Comparison of ENCODE assay signal across 11 mouse cellular contexts in genomic region chr8:121674524-121674923, GRCm38 (mm10). TPM values are rescaled to one million over a fixed set of nuclear protein-coding genes. Genes with fewer than 3 reads are reported as not detected.
DNase-seq lines count a peak whose midpoint lies in the region; ATAC-seq and TF ChIP-seq lines count a peak whose summit lies in the region.
"Had no signal": no experiment of that assay in that cellular context is flagged by ENCODE, and none has a peak within 500 bp of the region (broad histone marks: within the 10 kb centered on the region; RNA-seq: fewer than 3 reads in every experiment).

No protein-coding gene starts in this region.

- ATAC-seq in hindbrain, postnatal 0 days: no peak
- ATAC-seq in hindbrain, embryonic 11.5 days (ENCODE audit: low FRiP score): no peak
- no peak for ATAC-seq in lung, embryonic 14.5 days (ENCODE audit: insufficient read depth)
- no peak for ATAC-seq in lung, postnatal 0 days

- H3K4me3 ChIP-seq in hindbrain, postnatal 0 days (ENCODE audit: low read length): no peak overlapping the region
- no peak overlapping the region for H3K4me3 ChIP-seq in hindbrain, embryonic 11.5 days (ENCODE audit: low read depth, low read length)
- H3K4me3 ChIP-seq in lung, embryonic 14.5 days (ENCODE audit: low read depth, low read length): no peak overlapping the region
- no peak overlapping the region for H3K4me3 ChIP-seq in MEL (ENCODE audit: control insufficient read depth in 1 of 2, insufficient read depth in 1 of 2, low read depth in 2 of 2, low read length in 2 of 2)
- H3K4me3 ChIP-seq in lung, postnatal 0 days (ENCODE audit: low read depth, low read length): no peak overlapping the region

- 62% methylated on average over 5 of the region's 5 CpGs for WGBS in hindbrain, postnatal 0 days
- 64% methylated on average over 5 of the region's 5 CpGs for WGBS in hindbrain, embryonic 11.5 days
- 49% methylated on average over 5 of the region's 5 CpGs for WGBS in lung, embryonic 14.5 days
- 54% methylated on average over 5 of the region's 5 CpGs for WGBS in lung, postnatal 0 days

- H3K4me2 ChIP-seq in hindbrain, postnatal 0 days (ENCODE audit: low read depth, low read length): no peak overlapping the region
- H3K4me2 ChIP-seq in hindbrain, embryonic 11.5 days (replicated peaks; ENCODE audit: low read depth, low read length): no peak overlapping the region
- no peak overlapping the region for H3K4me2 ChIP-seq in lung, embryonic 14.5 days
- no peak overlapping the region for H3K4me2 ChIP-seq in lung, postnatal 0 days (replicated peaks; ENCODE audit: low read depth, low read length)

- H3K9me3 ChIP-seq in hindbrain, postnatal 0 days (ENCODE audit: low read length): no peaks in the 10 kb centered on the region
- no peaks in the 10 kb centered on the region for H3K9me3 ChIP-seq in hindbrain, embryonic 11.5 days (ENCODE audit: control insufficient read depth, low read length)
- no peaks in the 10 kb centered on the region for H3K9me3 ChIP-seq in lung, embryonic 14.5 days (ENCODE audit: low read depth, low read length)
- H3K9me3 ChIP-seq in MEL (replicated peaks; ENCODE audit: insufficient read depth, low read length): no peaks in the 10 kb centered on the region
- H3K9me3 ChIP-seq in lung, postnatal 0 days (ENCODE audit: low read length): no peaks in the 10 kb centered on the region

- H3K4me1 ChIP-seq in hindbrain, postnatal 0 days (ENCODE audit: insufficient read depth, low read length): no peaks in the 10 kb centered on the region
- H3K4me1 ChIP-seq in hindbrain, embryonic 11.5 days (replicated peaks; ENCODE audit: control insufficient read depth, insufficient read depth, low read length): no peaks in the 10 kb centered on the region
- H3K4me1 ChIP-seq in lung, embryonic 14.5 days (ENCODE audit: insufficient read depth): peaks cover 3% of the 10 kb centered on the region; the same call in 1 of the 2 replicates
- H3K4me1 ChIP-seq in MEL (ENCODE audit: control insufficient read depth in 1 of 2, insufficient read depth in 2 of 2, low read length in 2 of 2): no peaks in the 10 kb centered on the region
- H3K4me1 ChIP-seq in lung, postnatal 0 days (ENCODE audit: insufficient read depth, low read depth, low read length): no peaks in the 10 kb centered on the region

- peak; percentile 61 for TF ChIP-seq CTCF in hindbrain, postnatal 0 days (IDR thresholded peaks at IDR 0.05; ENCODE audit: low read depth)
- peak; percentile 59 for TF ChIP-seq CTCF in lung, embryonic 14.5 days (IDR thresholded peaks at IDR 0.05; ENCODE audit: low read depth)
- peak in 2 of 3 experiments; percentile 17 to 46; a peak in 3 of 6 replicates for TF ChIP-seq CTCF in MEL (IDR thresholded peaks at IDR 0.05 in 2 of 3, conservative IDR thresholded peaks at IDR 0.05 in 1 of 3; ENCODE audit: control insufficient read depth in 1 of 3, insufficient read depth in 1 of 3, low read depth in 2 of 3, low read length in 3 of 3, poor library complexity in 1 of 3, severe bottlenecking in 1 of 3)
- TF ChIP-seq CTCF in lung, postnatal 0 days (IDR thresholded peaks at IDR 0.05): peak; percentile 73

- TF ChIP-seq RAD21 in MEL (IDR thresholded peaks at IDR 0.05; ENCODE audit: low read depth, low read length): no peak

- TF ChIP-seq POLR2A in MEL (IDR thresholded peaks at IDR 0.05; ENCODE audit: control insufficient read depth in 1 of 2, insufficient read depth in 1 of 2, low read depth in 1 of 2, low read length in 2 of 2, poor library complexity in 1 of 2): no peak

- H3K36me3 ChIP-seq in hindbrain, postnatal 0 days (ENCODE audit: insufficient read depth, low read length): no peaks in the 10 kb centered on the region
- H3K36me3 ChIP-seq in hindbrain, embryonic 11.5 days (ENCODE audit: control insufficient read depth, insufficient read depth, low read length): no peaks in the 10 kb centered on the region
- H3K36me3 ChIP-seq in lung, embryonic 14.5 days (ENCODE audit: insufficient read depth): no peaks in the 10 kb centered on the region
- no peaks in the 10 kb centered on the region for H3K36me3 ChIP-seq in MEL (ENCODE audit: control insufficient read depth in 1 of 2, insufficient read depth in 2 of 2, low read length in 2 of 2)
- no peaks in the 10 kb centered on the region for H3K36me3 ChIP-seq in lung, postnatal 0 days (ENCODE audit: insufficient read depth, low read length)
- H3K36me3 ChIP-seq: G1E had no signal

- no peak for TF ChIP-seq EP300 in MEL (IDR thresholded peaks at IDR 0.05; ENCODE audit: low read depth in 1 of 2, low read length in 2 of 2)
- TF ChIP-seq EP300 in lung, postnatal 0 days (IDR thresholded peaks at IDR 0.05): no peak

- peak; percentile 18 for DNase-seq in hindbrain, postnatal 0 days (ENCODE audit: low spot score)
- no peak for DNase-seq in hindbrain, embryonic 11.5 days (ENCODE audit: low spot score)
- DNase-seq in lung, embryonic 14.5 days: peak; percentile 37
- DNase-seq in lung, adult 18-20 months: no peak
- DNase-seq in MEL (ENCODE audit: low read depth, low spot score): no peak
- DNase-seq in lung, postnatal 0 days (ENCODE audit: low spot score): no peak
- no peak for DNase-seq in thymus, postnatal 25 days
- no peak for DNase-seq in urinary bladder, postnatal 4 days (ENCODE audit: low spot score in 2 of 2)
- DNase-seq: heart, postnatal 4 days had no signal

- no peak overlapping the region for H3K9ac ChIP-seq in hindbrain, postnatal 0 days (replicated peaks; ENCODE audit: low read length)
- H3K9ac ChIP-seq in hindbrain, embryonic 11.5 days (ENCODE audit: low read depth, low read length): no peak overlapping the region
- H3K9ac ChIP-seq in lung, embryonic 14.5 days: no peak overlapping the region
- H3K9ac ChIP-seq in MEL (ENCODE audit: control insufficient read depth, low read depth, low read length, poor library complexity, severe bottlenecking): no peak overlapping the region
- no peak overlapping the region for H3K9ac ChIP-seq in lung, postnatal 0 days (replicated peaks; ENCODE audit: low read depth)

- H3K27ac ChIP-seq in hindbrain, postnatal 0 days: no peak overlapping the region
- no peak overlapping the region for H3K27ac ChIP-seq in hindbrain, embryonic 11.5 days (ENCODE audit: low read depth, low read length)
- H3K27ac ChIP-seq in lung, embryonic 14.5 days (ENCODE audit: low read depth): no peak overlapping the region
- no peak overlapping the region for H3K27ac ChIP-seq in MEL (ENCODE audit: control insufficient read depth, low read depth, low read length)
- H3K27ac ChIP-seq in lung, postnatal 0 days (ENCODE audit: low read length): no peak overlapping the region

- H3K27me3 ChIP-seq in hindbrain, postnatal 0 days (ENCODE audit: insufficient read depth, low read length): no peaks in the 10 kb centered on the region
- H3K27me3 ChIP-seq in hindbrain, embryonic 11.5 days (ENCODE audit: control insufficient read depth, insufficient read depth, low read length): no peaks in the 10 kb centered on the region
- no peaks in the 10 kb centered on the region for H3K27me3 ChIP-seq in lung, embryonic 14.5 days (ENCODE audit: insufficient read depth, low read length)
- H3K27me3 ChIP-seq in MEL (ENCODE audit: control insufficient read depth in 1 of 2, insufficient read depth in 2 of 2, low read length in 2 of 2): no peaks in the 10 kb centered on the region; a peak in 1 of 4 replicates
- H3K27me3 ChIP-seq in lung, postnatal 0 days (replicated peaks; ENCODE audit: insufficient read depth, low read length): no peaks in the 10 kb centered on the region

- H3K79me2 ChIP-seq in MEL (ENCODE audit: control insufficient read depth, insufficient read depth, low read length, poor library complexity): no peaks in the 10 kb centered on the region

TF ChIP-seq in MEL, 35 proteins besides CTCF, POLR2A, EP300 and RAD21:
- TF ChIP-seq POLR2AphosphoS2 (IDR thresholded peaks at IDR 0.05; ENCODE audit: low read length) (no peak), MAFK (IDR thresholded peaks at IDR 0.05; ENCODE audit: borderline replicate concordance, low read depth, low read length) (no peak), USF2 (IDR thresholded peaks at IDR 0.05; ENCODE audit: borderline replicate concordance in 1 of 2, insufficient read depth in 1 of 2, low read depth in 1 of 2, low read length in 2 of 2) (no peak), TBP (IDR thresholded peaks at IDR 0.05; ENCODE audit: low read depth, low read length) (no peak), USF1 (IDR thresholded peaks at IDR 0.05; ENCODE audit: low read depth, low read length) (no peak), ELF1 (IDR thresholded peaks at IDR 0.05; ENCODE audit: low read depth, low read length) (no peak), NELFE (IDR thresholded peaks at IDR 0.05; ENCODE audit: low read depth, low read length) (no peak), BHLHE40 (IDR thresholded peaks at IDR 0.05; ENCODE audit: borderline replicate concordance, low read depth, low read length) (no peak), MAX (IDR thresholded peaks at IDR 0.05; ENCODE audit: low read length) (no peak), ZKSCAN1 (IDR thresholded peaks at IDR 0.05; ENCODE audit: low read depth, low read length) (no peak), ZMIZ1 (IDR thresholded peaks at IDR 0.05; ENCODE audit: low read depth, low read length) (no peak), ETS1 (IDR thresholded peaks at IDR 0.05; ENCODE audit: low read depth, low read length) (no peak)

RNA-seq across cellular contexts. Expression of gene Zcchc14, which starts 21.8 kb away (rescaled TPM):
- 66.4 and 66.5 TPM in 2 replicates for total RNA-seq in hindbrain, postnatal 0 days (2014; rRNA removed)
- polyA plus RNA-seq in hindbrain, postnatal 0 days (2015; fragmentation: Nextera tagmentation; extraction: Ambion mirVana): 13.9 and 14.3 TPM in 2 replicates
- 25.8 and 30.4 TPM in 2 replicates for polyA plus RNA-seq in hindbrain, embryonic 11.5 days (2014; fragmentation: Nextera tagmentation; extraction: Ambion mirVana)
- 23.0 and 25.0 TPM in 2 replicates for polyA plus RNA-seq in lung, embryonic 14.5 days (2014; fragmentation: Nextera tagmentation; extraction: Ambion mirVana)
- total RNA-seq in MEL (2012; rRNA removed): 0.04 TPM in 1 of 2 replicates, not detected in the other
- polyA plus RNA-seq in MEL (2012; ENCODE audit: insufficient read depth in 1 of 2, insufficient read length in 2 of 2, low read depth in 1 of 2, low replicate concordance in 2 of 2, missing spikeins in 1 of 2): under 1 TPM in 1 of 2 experiments, not detected in 1; 0.11 TPM
- polyA plus RNA-seq in lung, postnatal 0 days (2015; fragmentation: Nextera tagmentation; extraction: Ambion mirVana): 11.1 and 14.7 TPM in 2 replicates
- total RNA-seq: granulocyte monocyte progenitor cell, adult 5-6 weeks had no signal
- polyA plus RNA-seq: G1E had no signal

RNA-seq across cellular contexts. Expression of gene Jph3, which starts 54.9 kb away (rescaled TPM):
- 66.0 and 75.2 TPM in 2 replicates for total RNA-seq in hindbrain, postnatal 0 days (2014; rRNA removed)
- polyA plus RNA-seq in hindbrain, postnatal 0 days (2015; fragmentation: Nextera tagmentation; extraction: Ambion mirVana): 98.3 and 102 TPM in 2 replicates
- 11.1 and 11.2 TPM in 2 replicates for polyA plus RNA-seq in hindbrain, embryonic 11.5 days (2014; fragmentation: Nextera tagmentation; extraction: Ambion mirVana)
- 0.22 and 0.42 TPM in 2 replicates for polyA plus RNA-seq in lung, embryonic 14.5 days (2014; fragmentation: Nextera tagmentation; extraction: Ambion mirVana)
- not detected in 2 replicates for total RNA-seq in MEL (2012; rRNA removed)
- polyA plus RNA-seq in MEL (2012; ENCODE audit: insufficient read depth in 1 of 2, insufficient read length in 2 of 2, low read depth in 1 of 2, low replicate concordance in 2 of 2, missing spikeins in 1 of 2): under 1 TPM in 1 of 2 experiments, not detected in 1; 0.15 TPM
- 0.08 and 0.13 TPM in 2 replicates for polyA plus RNA-seq in lung, postnatal 0 days (2015; fragmentation: Nextera tagmentation; extraction: Ambion mirVana)
- total RNA-seq: granulocyte monocyte progenitor cell, adult 5-6 weeks had no signal
- polyA plus RNA-seq: G1E had no signal

Comparison
In these comparisons a context has a peak if more than half of its experiments do, and no peak if none do; other contexts are left out.
1. DNase-seq: peak in hindbrain, postnatal 0 days (single experiment) and lung, embryonic 14.5 days (single experiment); none in hindbrain, embryonic 11.5 days (single experiment), lung, adult 18-20 months (0 of 2), MEL (single experiment), lung, postnatal 0 days (single experiment), thymus, postnatal 25 days (single experiment) and urinary bladder, postnatal 4 days (0 of 2).
2. RNA of gene Zcchc14, which starts 21.8 kb away (polyA plus RNA-seq): 25.8 to 30.4 TPM in hindbrain, embryonic 11.5 days, 23.0 to 25.0 TPM in lung, embryonic 14.5 days, 13.9 to 14.3 TPM in hindbrain, postnatal 0 days and 11.1 to 14.7 TPM in lung, postnatal 0 days; 0.11 TPM in MEL; every median in the first group is over 10 times any median in the second.
3. Peak in every context shown above with its lines, with median percentiles within 50 percentile points of each other: CTCF ChIP-seq.